Mouse (Mus musculus): ENCODE measurements at regions not wholly inside any gene's neighbourhood (a gene's known extent, or its start where the extent isn't known, plus 50 kb on each side); places are given as distances from the start of the nearest gene placed in this dataset.

GRCm38 (mm10) chrX:143996716-143997115 lies 63.6 kb upstream of the Dcx start:
- intact Hi-C loops (cut with DNase I): loop anchor here (5.0 to 10.0 kb wide), 2 partner anchors 172 to 259 kb away; partner anchors contain the start of gene Capn6
- peak; percentile 37 to 53 for DNase-seq (ENCODE audit: low spot score in 2 of 2)
